Mouse (Mus musculus) megakaryocyte-erythroid progenitor cell, adult 5 weeks (primary cell): ENCODE results near the gene Nlrp4e. TPM values are rescaled to one million over a fixed set of nuclear protein-coding genes. Genes with fewer than 3 reads are reported as not detected.

Experiments used
- polyA plus RNA-seq: library from polyadenylated mRNA; stranded (reverse); fragments of >175 nt; gene quantifications from 2 replicates; pipeline ENCODE4 v1.2.3, GENCODE M21; 2012

Nlrp4e gene
- not detected in 2 replicates for polyA plus RNA-seq

DNA sequence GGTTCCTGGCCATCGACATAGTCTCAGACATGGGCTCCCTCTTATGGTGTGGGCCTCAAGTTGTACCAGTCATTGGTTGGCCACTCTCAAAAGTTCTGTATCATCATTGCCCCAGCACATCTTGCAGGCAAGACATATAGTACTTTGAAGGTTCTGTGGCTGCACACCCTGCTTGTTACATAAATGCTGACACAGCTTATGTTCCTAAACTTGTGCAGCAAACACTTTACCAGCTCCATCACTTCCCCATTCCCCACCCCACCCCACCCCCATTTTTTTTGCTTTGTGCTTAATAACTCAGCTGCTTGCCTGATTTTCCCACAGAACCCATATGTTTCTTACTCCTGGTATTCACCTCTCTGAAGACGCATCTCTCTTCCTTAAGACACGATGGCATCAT lies at the start of gene Nlrp4e:
Nlrp4e (plus strand) TSS at position 301 of the 400 bp plus-strand sequence.

DNA sequence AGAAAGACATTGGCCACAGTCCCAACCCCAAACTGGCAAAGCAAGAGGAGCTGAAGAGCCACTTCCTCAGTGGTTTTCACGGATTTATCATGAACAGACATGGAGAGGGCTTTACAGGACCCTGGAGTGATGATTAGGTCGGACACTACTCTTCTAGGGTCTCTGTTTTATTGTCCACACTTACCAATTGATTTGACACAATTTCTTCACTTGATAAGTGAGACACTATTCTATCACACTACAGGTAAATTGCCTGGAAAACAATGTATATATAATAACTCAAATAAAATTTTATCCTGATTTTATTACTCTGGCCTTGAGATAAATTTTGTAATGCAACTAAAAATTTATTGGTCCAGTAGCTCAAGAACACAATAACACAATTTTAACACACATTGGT lies 49.4 kb upstream of the Nlrp4e start, which contains the start of gene Vmn1r166:
Vmn1r166 (minus strand) TSS at position 101 of the 400 bp plus-strand sequence.

DNA sequence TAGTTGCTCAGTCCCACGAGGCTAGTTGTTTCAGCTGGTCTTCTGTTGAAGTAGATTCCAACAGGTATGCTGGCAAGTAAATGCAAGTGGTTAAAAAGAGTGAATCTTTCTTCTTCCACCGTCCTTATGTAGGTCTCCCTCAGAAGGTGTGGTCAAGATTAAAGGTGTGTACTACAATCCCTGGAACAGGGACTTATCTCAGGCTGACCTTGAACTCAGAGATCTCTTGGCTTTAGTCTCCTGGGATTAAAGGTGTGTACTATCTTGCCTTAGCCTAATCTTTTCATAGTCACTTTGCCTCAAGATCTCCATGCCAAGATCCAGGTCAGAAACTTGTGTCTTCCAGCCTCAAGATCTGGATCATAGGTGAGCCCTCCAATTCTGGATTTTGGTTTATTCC lies 22.2 kb upstream of the Nlrp4e start, which contains the start of gene Gm6902:
Gm6902 (minus strand) TSS at position 101 of the 400 bp plus-strand sequence.

DNA sequence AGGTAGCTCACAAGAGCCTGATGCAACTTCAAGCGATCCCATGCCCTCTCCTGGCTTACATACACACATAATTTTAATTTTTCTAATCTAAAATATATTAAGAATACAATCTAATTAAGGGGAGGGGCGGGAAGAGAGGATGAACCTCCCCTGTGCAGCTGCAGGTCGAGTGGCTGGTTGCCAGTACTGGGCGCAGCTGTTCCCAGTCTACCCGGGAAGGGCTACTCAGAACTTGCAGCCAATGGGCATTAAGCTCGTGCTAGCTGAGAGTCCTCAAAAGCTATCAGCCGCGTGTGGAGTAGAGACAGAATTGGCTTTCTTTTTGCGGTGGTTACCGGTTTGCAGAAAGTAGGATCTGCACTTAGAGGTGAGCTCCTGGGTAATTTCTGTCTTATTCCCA lies 84.6 kb downstream of the Nlrp4e start, which contains the start of gene Nlrp5:
Nlrp5 (plus strand) TSS at position 301 of the 400 bp plus-strand sequence.

Other genes starting within 250 kb of the Nlrp4e start
- gene Vmn1r163, start 245.7 kb upstream of the Nlrp4e start, polyA plus RNA-seq = not detected in 2 replicates
- not detected in 2 replicates for gene Gm8720, start 233.7 kb upstream of the Nlrp4e start, polyA plus RNA-seq
- gene Gm10662, start 156.7 kb upstream of the Nlrp4e start, polyA plus RNA-seq = not detected in 2 replicates
- not detected in 2 replicates for gene Vmn1r165, start 83.9 kb upstream of the Nlrp4e start, polyA plus RNA-seq
- gene Vmn1r166, start 49.5 kb upstream of the Nlrp4e start, polyA plus RNA-seq = not detected in 2 replicates
- not detected in 2 replicates for gene Gm6902, start 22.3 kb upstream of the Nlrp4e start, polyA plus RNA-seq
- not detected in 2 replicates for gene Nlrp5, start 84.7 kb downstream of the Nlrp4e start, polyA plus RNA-seq
- not detected in 2 replicates for gene Vmn1r167, start 206.0 kb downstream of the Nlrp4e start, polyA plus RNA-seq
- 0.01 TPM in 1 of 2 replicates, not detected in the other for gene Vmn1r168, start 238.5 kb downstream of the Nlrp4e start, polyA plus RNA-seq